Mouse (Mus musculus) megakaryocyte progenitor cell, adult 5-6 weeks (primary cell): ENCODE data around the gene Cdk18. TPM values are rescaled to one million over a fixed set of nuclear protein-coding genes. Genes with fewer than 3 reads are reported as not detected.
"Not testable (repeated sequence)": the region's sequence is repeated elsewhere in the genome, so short reads cannot be mapped to it uniquely, and the experiment has no call there.

Experiments
- ATAC-seq: replicated peaks from 2 replicates; pipeline ENCODE4 v1.8.0; 2016; ENCODE audit warnings: mild to moderate bottlenecking, moderate TSS enrichment, inconsistent platforms; ENCODE audit not compliant: poor library complexity
- total RNA-seq, 2 experiments: library from RNA; stranded (forward) in 1 of 2; stranded (reverse) in 1 of 2; fragments of 157-497, 149-512 nt in 1 of 2; fragments of 200-1000 nt in 1 of 2; gene quantifications; 2 replicates each; pipeline versions ENCODE4 v1.2.3 to v1.2.4; 2015 to 2017

Gene Cdk18
- total RNA-seq (2015) = 1.7 and 2.3 TPM in 2 replicates
- total RNA-seq (2017) = 0.75 and 1.3 TPM in 2 replicates

- peak; percentile 73 for ATAC-seq
Observed at GRCm38 (mm10) chr1:132139416-132139864, at the start of gene Cdk18. TSS of gene Cdk18 (minus strand) at chr1:132139684.

GRCm38 (mm10) chr1:132189231-132189630 lies 49.7 kb upstream of the Cdk18 start:
- no peak for ATAC-seq

- no peak for ATAC-seq
Observed at GRCm38 (mm10) chr1:132188442-132189066, 49.1 kb upstream of the Cdk18 start.

GRCm38 (mm10) chr1:132186303-132186702 lies 46.8 kb upstream of the Cdk18 start:
- ATAC-seq = peak; percentile 34; the same call in 1 of the 2 replicates

- ATAC-seq = no peak
Observed at GRCm38 (mm10) chr1:132171619-132172018, 32.1 kb upstream of the Cdk18 start.

- ATAC-seq = no peak
Observed at GRCm38 (mm10) chr1:132170698-132171097, 31.2 kb upstream of the Cdk18 start.

GRCm38 (mm10) chr1:132168115-132168767 lies 28.8 kb upstream of the Cdk18 start:
- peak; percentile 68 for ATAC-seq

GRCm38 (mm10) chr1:132165859-132166258 lies 26.4 kb upstream of the Cdk18 start:
- ATAC-seq = peak; percentile 75

GRCm38 (mm10) chr1:132164780-132165518 lies 25.5 kb upstream of the Cdk18 start:
- ATAC-seq = no peak

- ATAC-seq = not testable (repeated sequence)
Observed at GRCm38 (mm10) chr1:132162618-132163017, 23.1 kb upstream of the Cdk18 start.

GRCm38 (mm10) chr1:132161211-132161880 lies 21.9 kb upstream of the Cdk18 start:
- ATAC-seq = no peak

- ATAC-seq = no peak
Observed at GRCm38 (mm10) chr1:132159681-132160080, 20.2 kb upstream of the Cdk18 start.

- ATAC-seq = no peak
Observed at GRCm38 (mm10) chr1:132158741-132159140, 19.3 kb upstream of the Cdk18 start.

GRCm38 (mm10) chr1:132157808-132158207 lies 18.3 kb upstream of the Cdk18 start:
- ATAC-seq = no peak

GRCm38 (mm10) chr1:132157016-132157781 lies 17.7 kb upstream of the Cdk18 start:
- ATAC-seq = peak; percentile 87

- ATAC-seq = peak; percentile 95
Observed at GRCm38 (mm10) chr1:132155737-132156136, 16.3 kb upstream of the Cdk18 start.

GRCm38 (mm10) chr1:132153691-132154090 lies 14.2 kb upstream of the Cdk18 start:
- no peak for ATAC-seq

- no peak for ATAC-seq
Observed at GRCm38 (mm10) chr1:132153086-132153690, 13.7 kb upstream of the Cdk18 start.

GRCm38 (mm10) chr1:132151908-132152307 lies 12.4 kb upstream of the Cdk18 start:
- no peak for ATAC-seq
